Mouse (Mus musculus): ENCODE measurements around the gene Prim1. TPM values are rescaled to one million over a fixed set of nuclear protein-coding genes. Genes with fewer than 3 reads are reported as not detected.
A peak's percentile ranks its signal among the peaks of the same experiment; 100 is the strongest.
"Not testable (repeated sequence)": the region's sequence is repeated elsewhere in the genome, so short reads cannot be mapped to it uniquely, and the experiment has no call there.

Prim1 gene
- polyA plus RNA-seq, 1 experiment from 2014 or later, result 35.2 TPM

DNA sequence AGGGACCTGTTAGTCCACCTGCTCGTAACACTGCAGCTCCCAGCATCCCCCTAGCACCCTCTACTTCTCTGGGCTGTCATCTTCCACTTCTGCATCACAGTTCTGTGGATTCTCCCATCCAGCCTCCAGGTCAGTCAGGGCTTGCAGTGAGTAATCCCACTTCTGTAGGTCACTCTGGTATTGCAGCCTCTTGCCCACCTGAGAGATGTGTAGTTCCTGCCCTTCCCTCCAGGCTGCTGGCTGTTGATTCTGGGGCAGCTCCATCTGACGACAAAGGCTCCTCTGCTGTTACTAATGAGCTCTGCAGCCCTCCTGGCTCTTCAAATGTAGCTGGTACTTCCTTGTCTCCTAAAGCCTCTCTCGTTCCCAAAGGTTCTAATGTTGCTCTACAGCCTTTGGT, 24.9 kb downstream of the Prim1 start:
- no peak overlapping the region for H3K9ac ChIP-seq
- no peaks in the 10 kb centered on the region for H3K9me3 ChIP-seq
- no peak for ATAC-seq (ENCODE audit: low FRiP score, low read depth)
- H3K27me3 ChIP-seq, result no peaks in the 10 kb centered on the region
- 78% methylated on average over 3 of the region's 3 CpGs for WGBS
- no peak overlapping the region for H3K4me2 ChIP-seq
- no peak overlapping the region for H3K4me3 ChIP-seq
- H3K36me3 ChIP-seq, result peaks cover 28% of the 10 kb centered on the region
- H3K27ac ChIP-seq (replicated peaks), result no peak overlapping the region
- peaks cover 36% of the 10 kb centered on the region for H3K4me1 ChIP-seq (replicated peaks)

DNA sequence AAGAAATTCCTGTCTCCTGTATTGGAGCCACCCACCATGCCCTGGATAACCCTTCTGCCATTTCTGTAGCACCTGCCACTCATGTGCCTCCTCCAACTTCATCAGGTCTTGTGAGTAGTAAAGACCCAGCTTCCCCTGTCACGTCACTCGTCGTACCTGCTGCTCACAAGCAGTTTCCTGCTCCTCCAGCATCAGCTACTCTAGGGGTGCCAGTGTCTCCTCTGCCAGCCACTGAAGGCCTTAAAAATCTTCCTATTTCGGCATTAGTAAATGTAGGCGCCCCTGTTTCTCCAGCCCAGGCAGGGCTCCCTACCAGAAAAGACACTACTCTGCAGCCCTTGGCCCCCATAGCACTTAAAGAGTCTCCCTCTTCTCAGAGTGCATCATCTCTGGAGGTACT, 25.3 kb downstream of the Prim1 start:
- no peak for ATAC-seq (ENCODE audit: low FRiP score, low read depth)
- no peak overlapping the region for H3K27ac ChIP-seq (replicated peaks)
- no peak overlapping the region for H3K4me2 ChIP-seq
- H3K27me3 ChIP-seq, result no peaks in the 10 kb centered on the region
- H3K9ac ChIP-seq, result no peak overlapping the region
- WGBS, result 94% methylated on average over 5 of the region's 5 CpGs
- H3K9me3 ChIP-seq, result no peaks in the 10 kb centered on the region
- no peak overlapping the region for H3K4me3 ChIP-seq
- peaks cover 32% of the 10 kb centered on the region for H3K36me3 ChIP-seq
- peaks cover 37% of the 10 kb centered on the region for H3K4me1 ChIP-seq (replicated peaks)

DNA sequence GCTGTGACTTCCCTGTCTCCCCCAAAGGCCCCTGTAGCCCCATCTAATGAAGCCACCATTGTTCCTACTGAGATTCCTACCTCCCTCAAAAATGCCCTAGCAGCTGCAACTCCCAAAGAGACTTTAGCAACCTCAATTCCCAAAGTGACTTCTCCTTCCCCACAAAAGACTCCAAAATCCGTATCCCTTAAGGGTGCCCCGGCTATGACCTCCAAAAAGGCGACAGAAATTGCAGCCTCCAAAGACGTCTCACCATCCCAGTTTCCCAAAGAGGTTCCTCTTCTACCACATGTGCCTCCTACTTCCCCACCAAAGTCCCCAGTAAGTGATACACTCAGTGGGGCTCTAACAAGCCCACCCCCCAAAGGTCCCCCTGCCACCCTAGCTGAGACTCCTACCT, 26.7 kb downstream of the Prim1 start:
- WGBS, result 76% methylated on average over 4 of the region's 4 CpGs
- Histone ChIP-seq H3K4me1 (replicated peaks) (peaks cover 36% of the 10 kb centered on the region), H3K36me3 (peaks cover 45% of the 10 kb centered on the region), H3K9me3 (no peaks in the 10 kb centered on the region), H3K4me2 (no peak overlapping the region), H3K27ac (replicated peaks) (no peak overlapping the region), H3K9ac (no peak overlapping the region), H3K27me3 (no peaks in the 10 kb centered on the region), H3K4me3 (no peak overlapping the region)
- no peak for ATAC-seq (ENCODE audit: low FRiP score, low read depth)

DNA sequence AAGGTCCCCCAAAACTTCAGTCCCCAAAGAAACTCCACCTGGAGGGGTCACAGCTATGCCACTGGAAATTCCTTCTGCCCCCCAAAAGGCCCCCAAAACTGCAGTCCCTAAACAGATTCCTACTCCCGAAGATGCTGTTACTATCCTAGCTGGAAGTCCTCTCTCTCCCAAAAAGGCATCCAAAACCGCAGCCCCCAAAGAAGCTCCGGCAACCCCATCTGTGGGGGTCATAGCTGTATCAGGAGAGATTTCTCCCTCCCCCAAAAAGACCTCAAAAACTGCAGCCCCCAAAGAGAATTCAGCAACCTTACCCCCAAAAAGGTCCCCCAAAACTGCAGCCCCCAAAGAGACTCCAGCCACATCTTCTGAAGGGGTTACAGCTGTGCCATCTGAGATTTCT, 27.5 kb downstream of the Prim1 start:
- WGBS, result 94% methylated on average over 3 of the region's 3 CpGs
- no peak overlapping the region for H3K4me3 ChIP-seq
- H3K36me3 ChIP-seq, result peaks cover 51% of the 10 kb centered on the region
- no peak for ATAC-seq (ENCODE audit: low FRiP score, low read depth)
- no peak overlapping the region for H3K4me2 ChIP-seq
- no peaks in the 10 kb centered on the region for H3K27me3 ChIP-seq
- no peak overlapping the region for H3K27ac ChIP-seq (replicated peaks)
- no peak overlapping the region for H3K9ac ChIP-seq
- peaks cover 27% of the 10 kb centered on the region for H3K4me1 ChIP-seq (replicated peaks)
- H3K9me3 ChIP-seq, result no peaks in the 10 kb centered on the region

DNA sequence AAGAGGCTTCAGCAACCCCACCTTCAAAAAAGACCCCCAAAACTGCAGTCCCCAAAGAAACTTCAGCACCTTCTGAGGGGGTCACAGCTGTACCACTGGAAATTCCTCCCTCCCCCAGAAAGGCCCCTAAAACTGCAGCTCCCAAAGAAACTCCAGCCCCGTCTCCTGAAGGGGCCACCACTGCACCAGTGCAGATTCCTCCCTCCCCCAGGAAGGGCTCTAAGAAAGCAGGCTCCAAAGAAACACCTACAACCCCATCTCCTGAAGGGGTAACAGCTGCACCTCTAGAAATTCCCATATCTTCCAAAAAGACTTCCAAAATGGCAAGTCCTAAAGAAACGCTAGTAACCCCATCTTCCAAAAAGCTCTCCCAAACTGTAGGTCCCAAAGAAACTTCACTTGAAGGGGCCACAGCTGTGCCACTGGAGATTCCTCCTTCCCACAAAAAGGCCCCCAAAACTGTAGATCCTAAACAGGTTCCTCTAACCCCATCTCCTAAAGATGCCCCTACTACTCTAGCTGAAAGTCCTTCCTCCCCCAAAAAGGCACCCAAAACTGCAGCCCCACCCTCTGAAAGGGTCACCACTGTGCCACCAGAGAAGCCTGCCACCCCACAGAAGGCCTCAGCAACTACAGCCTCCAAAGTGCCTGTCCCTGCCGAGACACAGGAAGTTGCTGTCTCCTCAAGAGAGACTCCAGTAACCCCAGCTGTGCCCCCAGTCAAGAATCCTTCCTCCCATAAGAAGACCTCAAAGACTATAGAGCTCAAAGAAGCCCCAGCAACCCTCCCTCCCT, 28.3 kb downstream of the Prim1 start:
- no peak overlapping the region for H3K27ac ChIP-seq (replicated peaks)
- H3K4me1 ChIP-seq (replicated peaks), result peaks cover 20% of the 10 kb centered on the region
- no peak overlapping the region for H3K9ac ChIP-seq
- no peak overlapping the region for H3K4me3 ChIP-seq
- ATAC-seq (ENCODE audit: low FRiP score, low read depth), result no peak; the same call in 1 of the 2 replicates
- no peak overlapping the region for H3K4me2 ChIP-seq
- 72% methylated on average over 3 of the region's 3 CpGs for WGBS
- no peaks in the 10 kb centered on the region for H3K27me3 ChIP-seq
- no peaks in the 10 kb centered on the region for H3K9me3 ChIP-seq
- H3K36me3 ChIP-seq, result peaks cover 59% of the 10 kb centered on the region

DNA sequence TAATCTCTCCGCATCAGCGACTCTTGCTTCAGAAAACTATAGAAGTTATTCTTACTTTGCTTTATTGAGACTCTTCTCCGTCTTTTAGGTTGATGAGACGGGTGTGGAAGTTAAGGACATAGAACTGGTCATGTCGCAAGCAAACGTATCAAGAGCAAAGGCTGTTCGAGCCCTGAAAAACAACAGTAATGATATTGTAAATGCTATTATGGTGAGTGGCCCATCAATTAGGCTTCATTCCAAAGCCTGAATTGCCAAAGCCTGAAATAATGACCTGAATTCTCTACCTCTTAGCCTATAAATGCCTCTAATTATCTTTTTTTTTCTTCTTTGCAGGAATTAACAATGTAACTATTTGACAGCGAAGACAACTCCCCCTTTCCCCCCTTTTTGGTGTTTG, 33.2 kb downstream of the Prim1 start:
- peaks cover 64% of the 10 kb centered on the region for H3K36me3 ChIP-seq
- H3K27me3 ChIP-seq, result no peaks in the 10 kb centered on the region
- H3K9ac ChIP-seq, result no peak overlapping the region
- H3K9me3 ChIP-seq, result no peaks in the 10 kb centered on the region
- no peak overlapping the region for H3K4me3 ChIP-seq
- no peak overlapping the region for H3K4me2 ChIP-seq
- peaks cover 8% of the 10 kb centered on the region; the same call in 1 of the 2 replicates for H3K4me1 ChIP-seq (replicated peaks)
- no peak for ATAC-seq (ENCODE audit: low FRiP score, low read depth)
- H3K27ac ChIP-seq (replicated peaks), result no peak overlapping the region
- 96% methylated on average over 8 of the region's 8 CpGs for WGBS

DNA sequence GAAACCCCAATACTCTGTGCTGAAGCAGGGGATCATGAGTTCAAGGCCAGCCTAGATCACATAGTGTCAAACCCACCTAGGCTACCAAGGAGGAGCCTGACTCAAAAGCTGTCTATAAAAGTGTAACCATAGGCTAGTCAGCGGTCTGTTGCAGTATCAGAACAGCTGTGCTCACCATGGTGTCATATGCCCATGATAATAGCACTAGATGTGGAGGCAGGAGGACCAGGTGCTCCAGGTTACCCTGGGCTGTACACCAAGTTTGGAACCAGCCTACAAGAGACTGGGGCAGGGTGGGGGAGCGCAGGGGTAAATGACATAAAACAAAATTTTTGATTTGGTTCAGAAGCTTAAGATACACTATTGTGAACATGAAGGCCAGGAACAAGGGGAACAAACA, 34.8 kb downstream of the Prim1 start:
- H3K4me3 ChIP-seq, result no peak overlapping the region
- peaks cover 3% of the 10 kb centered on the region; the same call in 1 of the 2 replicates for H3K4me1 ChIP-seq (replicated peaks)
- no peak for ATAC-seq (ENCODE audit: low FRiP score, low read depth)
- no peak overlapping the region for H3K4me2 ChIP-seq
- 94% methylated on average over 2 of the region's 2 CpGs for WGBS
- no peaks in the 10 kb centered on the region for H3K27me3 ChIP-seq
- H3K36me3 ChIP-seq, result peaks cover 59% of the 10 kb centered on the region
- H3K27ac ChIP-seq (replicated peaks), result no peak overlapping the region
- no peaks in the 10 kb centered on the region for H3K9me3 ChIP-seq
- H3K9ac ChIP-seq, result no peak overlapping the region

DNA sequence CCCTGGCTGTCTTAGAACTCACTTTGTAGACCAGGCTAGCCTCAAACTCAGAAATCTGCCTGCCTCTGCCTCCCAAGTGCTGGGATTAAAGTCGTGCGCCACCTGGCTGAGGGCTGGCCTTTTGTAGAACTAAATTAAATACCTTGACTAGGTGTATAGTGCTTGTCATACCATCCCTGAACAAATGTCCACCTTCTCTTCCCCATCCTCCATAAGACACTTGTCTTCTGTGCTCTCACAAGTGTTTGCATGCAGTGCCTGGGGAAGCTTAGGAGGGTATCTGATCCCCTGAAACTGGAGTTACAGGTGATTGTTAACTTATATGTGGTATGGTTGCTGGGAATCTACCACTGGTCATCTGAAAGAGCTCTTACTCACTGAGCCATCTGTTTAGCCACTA, 35.4 kb downstream of the Prim1 start:
- no peak for ATAC-seq (ENCODE audit: low FRiP score, low read depth)
- H3K9ac ChIP-seq, result no peak overlapping the region
- H3K4me1 ChIP-seq (replicated peaks), result no peaks in the 10 kb centered on the region
- no peak overlapping the region for H3K27ac ChIP-seq (replicated peaks)
- no peak overlapping the region for H3K4me2 ChIP-seq
- H3K27me3 ChIP-seq, result no peaks in the 10 kb centered on the region
- no peak overlapping the region for H3K4me3 ChIP-seq
- WGBS, result 90% methylated on average over 2 of the region's 2 CpGs
- peaks cover 54% of the 10 kb centered on the region for H3K36me3 ChIP-seq
- no peaks in the 10 kb centered on the region for H3K9me3 ChIP-seq

DNA sequence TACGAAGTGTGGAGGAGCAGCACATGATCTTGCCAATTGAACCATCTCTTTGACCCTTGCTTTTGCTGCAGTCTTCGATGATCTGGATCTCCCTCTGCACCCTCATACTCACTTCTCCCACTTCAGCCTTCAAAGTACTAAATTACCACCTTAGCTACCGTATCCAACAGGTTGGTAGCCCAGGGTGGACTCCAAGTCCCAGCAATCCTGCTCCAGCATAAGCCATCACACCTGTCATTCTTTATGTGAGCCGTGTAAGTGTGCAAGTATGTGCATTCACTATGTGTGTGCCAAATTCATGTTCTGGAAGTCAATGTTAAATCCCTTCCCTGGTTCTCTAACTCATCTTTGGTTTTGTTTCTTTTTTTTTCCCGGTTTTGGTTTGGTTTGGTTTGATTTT, 36.6 kb downstream of the Prim1 start:
- 96% methylated on average over 5 of the region's 5 CpGs for WGBS
- Histone ChIP-seq H3K4me1 (replicated peaks) (no peaks in the 10 kb centered on the region), H3K27ac (replicated peaks) (no peak overlapping the region), H3K4me2 (no peak overlapping the region), H3K4me3 (no peak overlapping the region), H3K36me3 (peaks cover 42% of the 10 kb centered on the region), H3K27me3 (no peaks in the 10 kb centered on the region), H3K9ac (no peak overlapping the region), H3K9me3 (no peaks in the 10 kb centered on the region)
- no peak for ATAC-seq (ENCODE audit: low FRiP score, low read depth)

DNA sequence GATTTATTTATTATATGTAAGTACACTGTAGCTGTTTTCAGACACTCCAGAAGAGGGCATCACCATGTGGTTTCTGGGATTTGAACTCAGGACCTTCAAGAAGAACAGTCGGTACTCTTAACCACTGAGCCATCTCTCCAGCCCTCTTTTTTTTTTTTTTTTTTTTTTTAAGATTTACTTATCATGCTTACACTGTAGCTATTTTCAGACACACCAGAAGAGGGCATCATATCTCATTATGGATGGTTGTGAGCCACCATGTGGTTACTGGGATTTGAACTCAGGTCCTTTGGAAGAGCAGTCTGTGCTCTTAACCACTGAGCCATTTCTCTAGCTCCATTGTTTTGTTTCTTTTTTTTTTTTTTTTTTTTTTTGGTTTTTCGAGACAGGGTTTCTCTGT, 37.2 kb downstream of the Prim1 start:
- not testable (repeated sequence) for H3K27me3 ChIP-seq; ATAC-seq (ENCODE audit: low FRiP score, low read depth); H3K27ac ChIP-seq (replicated peaks); H3K4me2 ChIP-seq; H3K9ac ChIP-seq; H3K4me1 ChIP-seq (replicated peaks); H3K9me3 ChIP-seq; H3K4me3 ChIP-seq
- H3K36me3 ChIP-seq, result peaks cover 37% of the 10 kb centered on the region
- WGBS, result 95% methylated on average over 1 of the region's 2 CpGs

DNA sequence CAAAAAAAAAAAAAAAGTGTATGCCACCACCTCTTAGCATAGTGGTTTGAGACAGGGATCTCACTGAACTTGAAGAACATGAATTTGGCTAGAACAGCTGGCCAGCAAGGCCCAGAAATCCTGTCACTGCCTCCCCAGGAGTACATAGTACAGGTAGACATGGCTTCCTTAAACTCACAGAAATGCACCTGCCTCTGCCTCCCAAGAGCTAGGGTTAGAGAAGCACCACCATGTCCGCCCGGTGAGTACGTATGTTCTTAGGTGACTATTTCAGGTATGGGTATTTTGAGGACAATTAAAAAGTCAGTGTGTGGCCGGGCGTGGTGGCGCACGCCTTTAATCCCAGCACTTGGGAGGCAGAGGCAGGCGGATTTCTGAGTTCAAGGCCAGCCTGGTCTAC, 38.0 kb downstream of the Prim1 start:
- H3K27ac ChIP-seq (replicated peaks), result no peak overlapping the region

DNA sequence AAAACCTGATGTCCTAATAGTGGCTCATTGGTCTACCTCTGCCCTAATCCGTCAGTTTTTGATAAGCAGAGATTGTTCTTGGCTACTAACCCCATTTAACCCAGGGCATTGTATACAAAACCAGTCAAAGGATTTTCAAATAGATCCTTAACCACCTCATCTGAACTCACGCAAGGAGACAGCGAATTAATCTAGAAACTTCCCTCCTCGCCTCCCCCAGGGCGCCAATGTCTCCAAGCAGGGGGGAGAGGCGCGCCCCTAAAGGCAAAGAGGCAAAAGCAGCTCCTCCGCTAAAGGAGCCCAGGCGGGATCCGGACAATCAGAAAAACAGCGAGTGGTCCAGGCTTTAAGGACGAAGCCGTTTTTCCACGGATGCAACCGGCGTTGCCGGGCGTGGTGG, 43.2 kb downstream of the Prim1 start:
- Histone ChIP-seq H3K27ac (replicated peaks) (peak overlapping the region; percentile 96), H3K4me3 (peak overlapping the region; percentile 83), H3K9ac (peak overlapping the region; percentile 66), H3K27me3 (no peaks in the 10 kb centered on the region), H3K4me1 (replicated peaks) (peaks cover 31% of the 10 kb centered on the region), H3K36me3 (no peaks in the 10 kb centered on the region), H3K4me2 (peak overlapping the region; percentile 71), H3K9me3 (no peaks in the 10 kb centered on the region)
- under 1% methylated on average over 18 of the region's 18 CpGs for WGBS
- no peak for ATAC-seq (ENCODE audit: low FRiP score, low read depth)

More for the DNA sequence above, 38.0 kb downstream of the Prim1 start:
- Histone ChIP-seq H3K27me3 (no peaks in the 10 kb centered on the region), H3K9ac (no peak overlapping the region), H3K4me3 (no peak overlapping the region), H3K36me3 (peaks cover 29% of the 10 kb centered on the region), H3K4me1 (replicated peaks) (peaks cover 7% of the 10 kb centered on the region), H3K4me2 (no peak overlapping the region), H3K9me3 (no peaks in the 10 kb centered on the region)
- WGBS, result 94% methylated on average over 8 of the region's 8 CpGs
- ATAC-seq (ENCODE audit: low FRiP score, low read depth), result no peak

Measured in hindbrain, embryonic 15.5 days (tissue).